Mouse (Mus musculus): ENCODE results near the gene Trhr2.

The Trhr2 gene

GRCm38 (mm10) chr8:122360696-122361416 is at the start of gene Trhr2:
Trhr2 (minus strand) TSS chr8:122360746.
- DNase-seq, result no peak

GRCm38 (mm10) chr8:122407678-122408077 is 47.1 kb upstream of the Trhr2 start:
- no peak for DNase-seq

- no peak for DNase-seq
These were observed 44.7 kb upstream of the Trhr2 start for GRCm38 (mm10) chr8:122405146-122405805.

DNA sequence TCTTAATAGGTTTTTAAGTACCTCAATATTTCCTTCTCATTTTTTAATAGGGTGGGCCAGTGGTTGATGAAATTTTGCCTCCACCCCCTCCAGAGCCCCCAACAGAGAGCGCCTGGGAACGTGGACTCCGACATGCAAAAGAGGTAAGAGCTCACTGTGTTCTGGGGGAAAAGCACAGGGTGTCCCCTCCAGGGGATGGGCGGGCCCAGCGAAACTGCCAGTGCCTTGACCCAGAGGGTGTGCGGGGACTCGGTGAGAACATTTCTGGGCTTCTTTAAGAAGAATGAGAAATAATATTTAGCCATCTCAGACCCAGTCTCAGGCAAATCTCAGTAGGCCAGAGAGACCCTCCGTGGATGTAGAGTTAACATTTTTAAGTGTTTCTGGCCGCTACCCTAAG is 37.6 kb upstream of the Trhr2 start:
- DNase-seq, result no peak

- peak; percentile 71 to 73 for DNase-seq
These were observed 34.7 kb upstream of the Trhr2 start for GRCm38 (mm10) chr8:122395291-122395690.

- DNase-seq, result no peak
These were observed 33.2 kb upstream of the Trhr2 start for GRCm38 (mm10) chr8:122393717-122394116.

- DNase-seq, result no peak
These were observed 30.2 kb upstream of the Trhr2 start for GRCm38 (mm10) chr8:122390758-122391157.

- no peak for DNase-seq
These were observed 28.8 kb upstream of the Trhr2 start for GRCm38 (mm10) chr8:122389357-122389756.

GRCm38 (mm10) chr8:122383039-122383438 is 22.5 kb upstream of the Trhr2 start:
- DNase-seq, result no peak

DNA sequence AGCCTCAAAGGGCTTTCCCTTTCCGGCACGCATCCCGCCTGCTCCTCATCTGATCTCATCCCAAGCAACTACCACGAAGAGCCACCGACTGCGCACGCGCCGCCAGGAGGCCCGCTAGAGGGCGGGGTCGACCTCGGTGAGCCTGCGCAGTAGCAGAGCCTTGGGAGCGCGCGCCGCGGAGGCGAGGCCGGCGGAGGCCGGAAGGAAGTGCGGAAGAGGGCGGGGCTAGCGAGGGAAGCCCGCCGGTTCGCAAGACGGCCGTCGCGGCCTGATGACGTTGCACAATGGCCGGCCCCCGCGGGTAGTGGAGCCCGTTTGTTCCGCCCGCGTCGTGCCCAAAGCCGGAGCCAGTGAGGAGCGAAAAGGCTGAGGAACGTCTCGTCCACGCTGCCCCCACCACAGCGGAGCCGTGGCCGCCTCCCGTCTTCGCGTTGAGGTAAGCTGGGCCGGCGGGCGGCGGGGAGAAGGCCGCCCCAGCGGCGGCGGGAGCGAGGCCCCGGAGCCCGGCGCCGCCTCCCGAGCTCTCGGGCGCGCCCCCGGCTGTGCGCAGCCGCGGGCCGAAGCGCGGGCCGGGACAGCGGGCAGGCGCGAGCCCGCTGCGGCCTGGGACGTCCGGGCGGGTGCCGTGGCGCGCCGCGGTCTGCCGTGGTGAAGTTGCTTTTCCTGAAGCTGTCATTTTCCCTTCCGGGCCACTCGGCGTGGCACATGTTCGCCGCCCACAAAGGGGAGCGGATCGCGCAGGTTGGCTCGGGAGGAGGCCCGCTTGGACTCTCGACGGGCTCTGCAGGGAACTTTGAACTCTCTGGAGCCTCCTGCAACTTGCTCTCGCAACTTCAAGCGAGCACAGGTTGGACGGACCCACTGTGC is 16.1 kb upstream of the Trhr2 start, which contains the start of gene Zc3h18:
Gene Zc3h18, plus strand, starts transcription at position 245 of the 867 bp plus-strand sequence.
- DNase-seq, result peak; percentile 99 to 100

- no peak for DNase-seq
These were observed 15.3 kb upstream of the Trhr2 start for GRCm38 (mm10) chr8:122375751-122376364.

GRCm38 (mm10) chr8:122375320-122375719 is 14.8 kb upstream of the Trhr2 start:
- DNase-seq, result no peak

GRCm38 (mm10) chr8:122371706-122372105 is 11.2 kb upstream of the Trhr2 start:
- no peak for DNase-seq

- DNase-seq, result peak; percentile 76 to 87
These were observed 9.1 kb upstream of the Trhr2 start for GRCm38 (mm10) chr8:122369665-122370064.

DNA sequence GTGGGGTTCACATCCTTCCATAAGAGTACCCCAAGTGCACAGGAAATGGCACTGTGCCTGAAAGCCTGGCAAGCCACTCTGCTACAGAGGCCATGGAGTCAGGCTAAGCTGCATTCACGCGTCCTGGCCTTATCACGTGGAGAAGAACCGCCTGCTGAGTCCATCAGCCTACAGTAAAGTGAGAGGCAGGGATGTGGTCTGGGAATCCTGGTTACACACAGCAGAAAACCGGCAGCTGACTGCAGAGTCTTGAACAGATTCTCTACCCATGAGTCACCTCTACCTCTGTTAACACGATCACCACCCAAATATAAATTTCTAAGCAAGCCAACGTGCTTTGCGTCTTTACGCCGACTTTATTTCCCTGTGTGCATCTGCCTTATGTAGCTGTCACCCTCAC is 7.9 kb upstream of the Trhr2 start:
- DNase-seq, result no peak

DNA sequence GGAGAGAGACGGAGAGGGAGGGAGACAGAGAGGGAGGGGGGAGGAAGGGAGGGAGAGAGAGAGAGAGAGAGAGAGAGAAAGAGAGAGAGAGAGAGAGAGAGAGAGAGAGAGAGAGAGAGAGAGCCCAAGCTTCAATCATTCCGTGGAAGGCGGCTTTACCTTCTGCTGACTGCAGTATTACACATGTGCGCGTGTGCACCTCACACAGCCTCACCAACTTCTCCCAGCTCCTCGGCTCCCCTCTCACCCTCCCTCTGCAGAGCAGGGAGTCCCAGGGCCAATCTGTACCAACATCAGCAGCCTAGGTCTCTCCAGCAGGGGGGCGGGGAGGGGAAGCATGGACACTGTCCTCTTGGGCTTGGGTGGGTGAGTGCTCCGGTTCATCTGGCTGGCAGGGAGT is 2.4 kb upstream of the Trhr2 start:
- DNase-seq, result no peak

DNA sequence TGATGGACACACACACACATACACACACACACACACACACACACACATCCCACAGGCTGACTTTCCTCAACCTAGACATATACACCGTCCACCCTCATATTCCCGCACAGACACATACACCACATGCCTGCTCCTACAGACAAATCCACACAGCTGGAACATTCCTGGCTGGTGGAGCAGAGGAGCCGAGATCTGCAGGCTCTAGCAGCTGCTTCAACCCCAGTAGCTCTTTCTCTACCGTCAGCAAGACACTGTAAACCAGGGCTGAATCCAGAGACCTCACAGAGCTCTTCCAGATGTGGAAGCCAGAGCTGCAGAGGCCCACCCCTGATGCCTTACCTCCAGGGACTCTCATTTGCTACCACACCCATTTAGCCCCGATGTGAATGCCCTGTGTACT is 1.7 kb upstream of the Trhr2 start:
- no peak for DNase-seq

GRCm38 (mm10) chr8:122359111-122359775 is 1.3 kb downstream of the Trhr2 start:
- DNase-seq, result no peak

DNA sequence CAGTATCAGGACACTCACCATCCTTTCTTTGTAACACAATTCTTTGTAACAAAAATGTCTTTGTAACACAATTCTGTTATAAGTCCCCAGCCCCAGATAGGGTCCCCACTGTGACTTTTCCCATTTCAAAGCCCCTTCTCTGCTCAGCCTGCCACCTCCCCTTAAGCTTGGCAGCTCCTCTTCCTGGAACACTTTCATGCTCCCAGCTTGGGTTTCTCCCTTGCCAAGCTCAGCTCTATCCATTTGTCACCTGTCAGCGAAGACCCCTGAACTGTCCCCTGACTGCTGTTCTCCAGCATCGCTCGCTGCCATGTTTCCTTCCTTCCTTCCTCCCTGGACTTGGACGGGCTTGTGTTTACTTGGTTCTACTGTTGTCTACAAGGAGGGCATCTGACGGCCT is 2.9 kb downstream of the Trhr2 start:
- peak; percentile 50 to 58 for DNase-seq

GRCm38 (mm10) chr8:122357202-122357601 is 3.3 kb downstream of the Trhr2 start:
- DNase-seq, result peak; percentile 30 to 42

DNA sequence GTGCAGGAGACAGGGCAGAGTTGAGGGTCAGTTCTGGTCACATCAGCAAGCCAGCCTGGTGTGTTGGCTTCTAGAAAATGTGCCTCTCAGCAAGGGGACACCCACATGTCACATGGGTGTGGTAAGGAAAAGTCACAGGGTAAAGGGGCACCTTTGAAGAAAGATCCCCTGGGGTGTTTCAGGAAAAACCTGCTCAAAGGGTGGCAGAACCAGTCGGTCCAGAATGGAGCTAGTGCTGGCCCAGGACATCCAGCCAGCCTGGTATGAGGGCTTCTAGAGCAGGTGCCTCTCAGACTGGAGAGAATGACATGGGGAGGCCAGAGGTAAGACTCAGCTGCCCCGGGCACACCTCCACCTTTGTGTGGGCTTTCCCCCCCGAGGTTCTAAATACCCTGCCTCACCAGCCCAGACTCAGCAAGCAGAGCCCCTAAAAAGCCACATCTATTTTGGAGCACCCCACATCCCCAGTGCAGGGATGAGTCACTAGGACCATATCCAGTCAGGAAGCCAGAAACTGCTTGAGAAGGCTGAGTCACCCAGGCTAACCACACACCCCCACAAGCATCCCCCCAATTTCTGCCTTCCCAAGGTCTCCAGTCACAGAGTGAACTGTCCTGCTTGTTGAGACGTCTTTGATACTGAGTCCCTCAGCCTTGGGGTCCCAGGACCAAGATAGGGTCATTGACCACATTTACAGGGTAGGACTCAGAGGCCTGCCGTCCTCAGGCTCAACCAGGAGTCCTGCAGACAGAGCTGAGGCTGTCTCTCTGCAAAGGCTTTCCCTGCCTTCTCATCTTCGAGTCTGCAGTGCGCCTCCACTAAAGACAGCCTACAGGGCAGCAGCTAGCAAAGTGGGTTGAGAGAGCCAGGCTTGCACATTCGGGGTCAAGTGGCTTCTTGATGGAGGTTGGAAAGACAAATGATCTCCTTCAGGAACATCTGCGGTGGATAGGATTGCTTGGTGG is 4.6 kb downstream of the Trhr2 start:
- DNase-seq, result no peak

Measured in cerebellum, postnatal 14 days (tissue).